Comparison of ENCODE assay signal across 20 mouse cellular contexts in genomic region chr16:52429661-52430060, GRCm38 (mm10). TPM values are rescaled to one million over a fixed set of nuclear protein-coding genes. Genes with fewer than 3 reads are reported as not detected.
A peak's percentile ranks its signal among the peaks of the same experiment; 100 is the strongest.
DNase-seq lines count a peak whose midpoint lies in the region; ATAC-seq and TF ChIP-seq lines count a peak whose summit lies in the region.
"Had no signal": no experiment of that assay in that cellular context is flagged by ENCODE, and none has a peak within 500 bp of the region (broad histone marks: within the 10 kb centered on the region; RNA-seq: fewer than 3 reads in every experiment).

No protein-coding gene starts in this region.

- no peak overlapping the region for H3K27ac ChIP-seq in hindbrain, postnatal 0 days
- H3K27ac ChIP-seq in hindbrain, embryonic 14.5 days = no peak overlapping the region
- H3K27ac ChIP-seq in midbrain, postnatal 0 days (ENCODE audit: low read depth, low read length) = no peak overlapping the region
- H3K27ac ChIP-seq in midbrain, embryonic 13.5 days = no peak overlapping the region
- H3K27ac ChIP-seq: embryonic facial prominence, embryonic 10.5 days; embryonic facial prominence, embryonic 13.5 days; forebrain, embryonic 13.5 days; gastrocnemius, adult 2 months; hindbrain, embryonic 13.5 days; intestine, embryonic 15.5 days had no signal

- no peak for TF ChIP-seq CTCF in hindbrain, postnatal 0 days (IDR thresholded peaks at IDR 0.05; ENCODE audit: low read depth)
- no peak for TF ChIP-seq CTCF in midbrain, postnatal 0 days (IDR thresholded peaks at IDR 0.05)

- no peaks in the 10 kb centered on the region for H3K9me3 ChIP-seq in hindbrain, postnatal 0 days (ENCODE audit: low read length)
- H3K9me3 ChIP-seq in hindbrain, embryonic 14.5 days (ENCODE audit: control insufficient read depth, low read length) = no peaks in the 10 kb centered on the region
- H3K9me3 ChIP-seq in midbrain, postnatal 0 days (ENCODE audit: low read length) = no peaks in the 10 kb centered on the region
- no peaks in the 10 kb centered on the region for H3K9me3 ChIP-seq in midbrain, embryonic 13.5 days
- H3K9me3 ChIP-seq: embryonic facial prominence, embryonic 10.5 days; embryonic facial prominence, embryonic 13.5 days; forebrain, embryonic 13.5 days; hindbrain, embryonic 13.5 days; intestine, embryonic 15.5 days had no signal

- no peak overlapping the region for H3K9ac ChIP-seq in hindbrain, postnatal 0 days (replicated peaks; ENCODE audit: low read length)
- H3K9ac ChIP-seq in hindbrain, embryonic 14.5 days = no peak overlapping the region
- no peak overlapping the region for H3K9ac ChIP-seq in midbrain, postnatal 0 days (replicated peaks; ENCODE audit: low read length, poor library complexity, severe bottlenecking)
- no peak overlapping the region for H3K9ac ChIP-seq in midbrain, embryonic 13.5 days (replicated peaks)
- H3K9ac ChIP-seq: embryonic facial prominence, embryonic 13.5 days; forebrain, embryonic 13.5 days; forebrain, postnatal 0 days; hindbrain, embryonic 13.5 days; intestine, embryonic 15.5 days had no signal

- no peaks in the 10 kb centered on the region for H3K36me3 ChIP-seq in hindbrain, postnatal 0 days (ENCODE audit: insufficient read depth, low read length)
- H3K36me3 ChIP-seq in hindbrain, embryonic 14.5 days (replicated peaks; ENCODE audit: control insufficient read depth, insufficient read depth) = no peaks in the 10 kb centered on the region
- H3K36me3 ChIP-seq in midbrain, postnatal 0 days (ENCODE audit: insufficient read depth, low read length) = no peaks in the 10 kb centered on the region
- H3K36me3 ChIP-seq in midbrain, embryonic 13.5 days = no peaks in the 10 kb centered on the region
- H3K36me3 ChIP-seq: embryonic facial prominence, embryonic 10.5 days; embryonic facial prominence, embryonic 13.5 days; hindbrain, embryonic 13.5 days; intestine, embryonic 15.5 days had no signal

- no peak overlapping the region for H3K4me3 ChIP-seq in hindbrain, postnatal 0 days (ENCODE audit: low read length)
- H3K4me3 ChIP-seq in hindbrain, embryonic 14.5 days (replicated peaks; ENCODE audit: low read length) = no peak overlapping the region
- H3K4me3 ChIP-seq in midbrain, postnatal 0 days (ENCODE audit: low read depth, low read length) = no peak overlapping the region
- H3K4me3 ChIP-seq in midbrain, embryonic 13.5 days (replicated peaks) = no peak overlapping the region
- H3K4me3 ChIP-seq: embryonic facial prominence, embryonic 10.5 days; embryonic facial prominence, embryonic 13.5 days; erythroblast, embryonic 14.5 days; forebrain, embryonic 13.5 days; gastrocnemius, adult 2 months; hindbrain, embryonic 13.5 days; intestine, embryonic 15.5 days had no signal

- peak; percentile 70; the same call in 1 of the 2 replicates for ATAC-seq in hindbrain, postnatal 0 days
- ATAC-seq in hindbrain, embryonic 14.5 days (ENCODE audit: low FRiP score) = no peak; the same call in 1 of the 2 replicates
- ATAC-seq in midbrain, postnatal 0 days (ENCODE audit: low FRiP score) = no peak
- no peak for ATAC-seq in midbrain, embryonic 13.5 days
- ATAC-seq: activated CD4-positive, CD25-positive, alpha-beta regulatory T cell, adult 4 months; forebrain, postnatal 0 days; intestine, embryonic 15.5 days had no signal

- peak; percentile 13 to 15 for DNase-seq in cerebellum, postnatal 10 days
- no peak for DNase-seq in cerebellum, adult 8-10 months
- peak; percentile 37 for DNase-seq in hindbrain, postnatal 0 days (ENCODE audit: low spot score)
- no peak for DNase-seq in hindbrain, embryonic 14.5 days (ENCODE audit: low spot score)
- peak; percentile 51 for DNase-seq in midbrain, postnatal 0 days (ENCODE audit: low spot score)
- DNase-seq: adrenal gland, adult 8-10 months; adrenal gland, postnatal 25 days; embryo, embryonic 11 days; forebrain, postnatal 0 days; gastrocnemius, adult 2 months; gastrocnemius, postnatal 14 days had no signal

- no peaks in the 10 kb centered on the region for H3K27me3 ChIP-seq in hindbrain, postnatal 0 days (ENCODE audit: insufficient read depth, low read length)
- H3K27me3 ChIP-seq in hindbrain, embryonic 14.5 days (ENCODE audit: control insufficient read depth, insufficient read depth, low read length) = no peaks in the 10 kb centered on the region
- no peaks in the 10 kb centered on the region for H3K27me3 ChIP-seq in midbrain, postnatal 0 days (ENCODE audit: insufficient read depth, low read length)
- no peaks in the 10 kb centered on the region for H3K27me3 ChIP-seq in midbrain, embryonic 13.5 days
- H3K27me3 ChIP-seq: embryonic facial prominence, embryonic 13.5 days; forebrain, embryonic 13.5 days; hindbrain, embryonic 13.5 days; intestine, embryonic 15.5 days had no signal

- H3K4me2 ChIP-seq in hindbrain, postnatal 0 days (ENCODE audit: low read depth, low read length) = no peak overlapping the region
- no peak overlapping the region for H3K4me2 ChIP-seq in hindbrain, embryonic 14.5 days (replicated peaks)
- no peak overlapping the region for H3K4me2 ChIP-seq in midbrain, postnatal 0 days (ENCODE audit: low read depth, low read length, poor library complexity, severe bottlenecking)
- H3K4me2 ChIP-seq in midbrain, embryonic 13.5 days (replicated peaks) = no peak overlapping the region
- H3K4me2 ChIP-seq: embryonic facial prominence, embryonic 13.5 days; forebrain, embryonic 13.5 days; heart, embryonic 11.5 days; hindbrain, embryonic 13.5 days; intestine, embryonic 15.5 days had no signal

- H3K4me1 ChIP-seq in hindbrain, postnatal 0 days (ENCODE audit: insufficient read depth, low read length) = no peaks in the 10 kb centered on the region
- no peaks in the 10 kb centered on the region for H3K4me1 ChIP-seq in hindbrain, embryonic 14.5 days (replicated peaks; ENCODE audit: control insufficient read depth, insufficient read depth, low read length)
- H3K4me1 ChIP-seq in midbrain, postnatal 0 days (ENCODE audit: insufficient read depth, low read length) = no peaks in the 10 kb centered on the region
- no peaks in the 10 kb centered on the region for H3K4me1 ChIP-seq in midbrain, embryonic 13.5 days (replicated peaks)
- H3K4me1 ChIP-seq: embryonic facial prominence, embryonic 10.5 days; embryonic facial prominence, embryonic 13.5 days; forebrain, embryonic 13.5 days; hindbrain, embryonic 13.5 days; intestine, embryonic 15.5 days had no signal

RNA-seq across cellular contexts. Expression of gene Alcam, which starts 24.2 kb away (rescaled TPM):
- 106 and 115 TPM in 2 replicates for total RNA-seq in hindbrain, postnatal 0 days (2014; rRNA removed)
- 40.3 and 40.8 TPM in 2 replicates for polyA plus RNA-seq in hindbrain, postnatal 0 days (2015; fragmentation: Nextera tagmentation; extraction: Ambion mirVana)
- polyA plus RNA-seq in hindbrain, embryonic 14.5 days (2014; fragmentation: Nextera tagmentation; extraction: Ambion mirVana) = 63.5 and 69.7 TPM in 2 replicates
- total RNA-seq in midbrain, postnatal 0 days (2014; rRNA removed) = 147 and 154 TPM in 2 replicates
- polyA plus RNA-seq in midbrain, postnatal 0 days (2015; fragmentation: Nextera tagmentation; extraction: Ambion mirVana) = 37.5 and 40.3 TPM in 2 replicates
- polyA plus RNA-seq in midbrain, embryonic 13.5 days (2015; fragmentation: Nextera tagmentation; extraction: Ambion mirVana) = 9.8 and 13.7 TPM in 2 replicates

Comparison
In these comparisons a context has a peak if more than half of its experiments do, and no peak if none do; other contexts are left out.
1. DNase-seq: peak in cerebellum, postnatal 10 days (2 of 2), hindbrain, postnatal 0 days (single experiment) and midbrain, postnatal 0 days (single experiment); none in cerebellum, adult 8-10 months (single experiment) and hindbrain, embryonic 14.5 days (single experiment).